Mouse (Mus musculus): ENCODE data around the gene Ssh2.

DNA sequence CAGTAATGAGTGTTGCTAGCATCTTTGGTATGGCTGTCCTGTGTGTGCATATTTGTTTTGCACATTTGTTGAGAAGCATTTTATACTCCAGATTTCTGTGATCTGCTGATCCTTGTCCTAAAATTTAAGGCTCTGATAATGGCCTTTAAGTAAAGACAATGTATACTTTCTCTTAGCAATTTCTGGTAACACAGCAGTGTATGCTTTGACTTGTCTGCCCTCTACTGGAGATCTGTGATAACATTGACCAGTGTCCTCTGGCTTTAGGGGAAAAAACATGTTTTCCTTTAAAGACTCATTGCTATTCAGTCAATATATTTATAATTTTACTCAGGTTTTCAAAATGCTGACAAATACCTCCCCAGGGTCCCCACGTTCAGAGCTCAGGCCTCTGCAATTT is 92.4 kb downstream of the Ssh2 start:
- TF ChIP-seq POLR2A (IDR thresholded peaks at IDR 0.05; ENCODE audit: insufficient read depth, low read length) (no peak), CTCF (IDR thresholded peaks at IDR 0.05; ENCODE audit: low read depth, low read length) (peak; percentile 3), EP300 (IDR thresholded peaks at IDR 0.05; ENCODE audit: insufficient read depth, low read depth, low read length) (no peak)
